Mouse (Mus musculus) 416B (cell line): ENCODE results near the gene Gm10668.
"Not testable (repeated sequence)": the region's sequence is repeated elsewhere in the genome, so short reads cannot be mapped to it uniquely, and the experiment has no call there.

Experiments
- DNase-seq: peaks from one replicate; pipeline ENCODE4 v3.0.0; 2011; ENCODE audit warnings: low read depth

Gm10668 gene

DNA sequence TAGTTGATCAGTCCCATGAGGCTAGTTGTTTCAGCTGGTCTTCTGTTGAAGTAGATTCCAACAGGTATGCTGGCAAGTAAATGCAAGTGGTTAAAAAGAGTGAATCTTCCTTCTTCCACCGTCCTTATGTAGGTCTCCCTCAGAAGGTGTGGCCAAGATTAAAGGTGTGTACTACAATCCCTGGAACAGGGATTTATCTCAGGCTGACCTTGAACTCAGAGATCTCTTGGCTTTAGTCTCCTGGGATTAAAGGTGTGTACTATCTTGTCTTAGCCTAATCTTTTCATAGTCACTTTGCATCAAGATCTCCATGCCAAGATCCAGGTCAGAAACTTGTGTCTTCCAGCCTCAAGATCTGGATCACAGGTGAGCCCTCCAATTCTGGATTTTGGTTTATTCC lies at the start of gene Gm10668:
Gene Gm10668, minus strand, starts transcription at position 101 of the 400 bp plus-strand sequence.
- DNase-seq, result not testable (repeated sequence)

- not testable (repeated sequence) for DNase-seq
Measured at GRCm38 (mm10) chr7:20770885-20771284, 40.5 kb upstream of the Gm10668 start, which contains the start of gene Vmn1r112. Gene Vmn1r112, plus strand, starts transcription at chr7:20771185.

DNA sequence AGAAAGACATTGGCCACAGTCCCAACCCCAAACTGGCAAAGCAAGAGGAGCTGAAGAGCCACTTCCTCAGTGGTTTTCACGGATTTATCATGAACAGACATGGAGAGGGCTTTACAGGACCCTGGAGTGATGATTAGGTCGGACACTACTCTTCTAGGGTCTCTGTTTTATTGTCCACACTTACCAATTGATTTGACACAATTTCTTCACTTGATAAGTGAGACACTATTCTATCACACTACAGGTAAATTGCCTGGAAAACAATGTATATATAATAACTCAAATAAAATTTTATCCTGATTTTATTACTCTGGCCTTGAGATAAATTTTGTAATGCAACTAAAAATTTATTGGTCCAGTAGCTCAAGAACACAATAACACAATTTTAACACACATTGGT lies 27.3 kb downstream of the Gm10668 start, which contains the start of gene Vmn1r111:
Gene Vmn1r111, minus strand, starts transcription at position 101 of the 400 bp plus-strand sequence.
- DNase-seq, result not testable (repeated sequence)
